Mouse (Mus musculus): ENCODE data around the gene Masp2. TPM values are rescaled to one million over a fixed set of nuclear protein-coding genes. Genes with fewer than 3 reads are reported as not detected.

Gene Masp2
- polyA plus RNA-seq, 1 experiment from 2014 or later = not detected

Other genes with a start within 250 kb of the Masp2 start
- 20.5 and 21.1 TPM in 2 replicates for gene Ubiad1, start 157.8 kb upstream of the Masp2 start, polyA plus RNA-seq (2016; fragmentation: Nextera tagmentation; extraction: Ambion mirVana)
- 33.3 and 35.4 TPM in 2 replicates for gene Mtor, start 153.9 kb upstream of the Masp2 start, polyA plus RNA-seq (2016; fragmentation: Nextera tagmentation; extraction: Ambion mirVana)
- 0.27 and 0.51 TPM in 2 replicates for gene Angptl7, start 102.1 kb upstream of the Masp2 start, polyA plus RNA-seq (2016; fragmentation: Nextera tagmentation; extraction: Ambion mirVana)
- 96.4 and 97.8 TPM in 2 replicates for gene Exosc10, start 44.1 kb upstream of the Masp2 start, polyA plus RNA-seq (2016; fragmentation: Nextera tagmentation; extraction: Ambion mirVana)
- gene Srm, start 11.1 kb upstream of the Masp2 start, polyA plus RNA-seq (2016; fragmentation: Nextera tagmentation; extraction: Ambion mirVana) = 146 and 148 TPM in 2 replicates
- 380 and 385 TPM in 2 replicates for gene Tardbp, start 24.5 kb downstream of the Masp2 start, polyA plus RNA-seq (2016; fragmentation: Nextera tagmentation; extraction: Ambion mirVana)
- gene Gm572, start 40.8 kb downstream of the Masp2 start, polyA plus RNA-seq (2016; fragmentation: Nextera tagmentation; extraction: Ambion mirVana) = not detected in 2 replicates
- gene Casz1, start 201.9 kb downstream of the Masp2 start, polyA plus RNA-seq (2016; fragmentation: Nextera tagmentation; extraction: Ambion mirVana) = 3.3 and 4.1 TPM in 2 replicates

Measured in midbrain, embryonic 12.5 days (tissue).